Mouse (Mus musculus): ENCODE results near the gene Gm11634. TPM values are rescaled to one million over a fixed set of nuclear protein-coding genes. Genes with fewer than 3 reads are reported as not detected.
"Not testable (repeated sequence)": the region's sequence is repeated elsewhere in the genome, so short reads cannot be mapped to it uniquely, and the experiment has no call there.

Gm11634 gene
- not detected in 2 replicates for polyA plus RNA-seq (2015; fragmentation: Nextera tagmentation; extraction: Ambion mirVana)

DNA sequence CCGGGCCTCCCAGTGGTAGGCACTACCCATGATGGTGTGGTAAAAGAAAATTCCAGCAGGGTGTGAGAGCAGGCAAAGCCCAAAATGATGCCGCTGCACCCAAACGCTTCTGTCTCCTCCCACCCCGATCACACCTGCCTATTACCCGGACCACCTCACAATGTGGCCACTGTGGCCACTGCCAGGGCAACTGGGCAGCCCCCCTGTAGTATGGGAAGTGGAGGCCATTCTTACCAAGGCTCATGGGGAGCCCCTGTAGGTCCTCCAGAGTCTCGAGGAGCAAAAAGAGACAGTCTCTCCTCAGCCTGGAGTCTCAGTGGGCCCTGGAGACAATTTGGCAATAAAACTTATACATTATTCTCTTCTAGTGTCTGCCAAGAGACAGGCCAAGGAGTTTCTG is at the start of gene Gm11634:
Gm11634 (minus strand) TSS at position 101 of the 400 bp plus-strand sequence.
- H3K9me3 ChIP-seq, result no peaks in the 10 kb centered on the region
- no peaks in the 10 kb centered on the region for H3K4me1 ChIP-seq
- H3K4me2 ChIP-seq, result no peak within 1 kb of the TSS
- ATAC-seq (ENCODE audit: insufficient number of reproducible peaks, low FRiP score, low TSS enrichment, low read depth), result no peak
- H3K9ac ChIP-seq, result no peak within 1 kb of the TSS
- H3K4me3 ChIP-seq, result no peak within 1 kb of the TSS
- H3K27ac ChIP-seq, result no peak within 1 kb of the TSS
- H3K27me3 ChIP-seq, result no peaks in the 10 kb centered on the region
- H3K36me3 ChIP-seq, result no peaks in the 10 kb centered on the region
- WGBS, result 73% methylated on average over 6 of the region's 6 CpGs

GRCm38 (mm10) chr11:101647093-101647492 is 48.0 kb upstream of the Gm11634 start:
- 93% methylated on average over 10 of the region's 10 CpGs for WGBS
- ATAC-seq (ENCODE audit: insufficient number of reproducible peaks, low FRiP score, low TSS enrichment, low read depth); H3K4me3 ChIP-seq; H3K9ac ChIP-seq; H3K27me3 ChIP-seq; H3K36me3 ChIP-seq; H3K4me2 ChIP-seq; H3K4me1 ChIP-seq; H3K9me3 ChIP-seq; H3K27ac ChIP-seq: not testable (repeated sequence)

DNA sequence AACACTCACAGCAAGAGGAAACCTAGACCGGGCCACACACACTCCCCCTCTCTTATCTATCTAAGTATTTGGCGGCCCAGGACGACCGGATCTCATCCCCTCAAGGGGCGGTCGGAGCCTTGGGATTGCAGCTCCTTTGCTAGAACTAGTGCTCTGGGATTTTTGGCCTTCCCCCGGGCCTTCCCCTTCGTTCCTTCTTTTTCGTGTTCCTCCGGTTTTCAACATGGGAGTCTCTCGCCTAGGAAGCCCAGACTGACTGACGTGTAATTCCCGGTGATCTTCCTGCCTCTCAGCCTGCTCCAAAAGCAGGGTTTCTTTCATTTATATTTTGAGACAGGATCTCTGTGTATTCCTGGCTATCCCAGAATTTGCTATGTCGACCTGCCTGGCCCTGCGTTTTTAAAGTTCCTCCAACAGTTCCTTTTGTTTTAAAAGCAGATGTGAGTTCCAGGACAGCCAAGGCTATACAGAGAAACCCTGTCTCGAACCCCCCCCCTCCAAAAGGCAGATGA is 47.3 kb upstream of the Gm11634 start:
- not testable (repeated sequence) for H3K36me3 ChIP-seq; H3K4me1 ChIP-seq; H3K9me3 ChIP-seq; H3K27me3 ChIP-seq; ATAC-seq (ENCODE audit: insufficient number of reproducible peaks, low FRiP score, low TSS enrichment, low read depth)
- peak overlapping the region; percentile 93 for H3K27ac ChIP-seq
- WGBS, result 10% methylated on average over 16 of the region's 16 CpGs
- peak overlapping the region; percentile 45 for H3K4me2 ChIP-seq
- H3K9ac ChIP-seq, result peak overlapping the region; percentile 28
- H3K4me3 ChIP-seq, result peak overlapping the region; percentile 39

- 0% methylated on average over 44 of the region's 56 CpGs for WGBS
- H3K9ac ChIP-seq, result peak overlapping the region; percentile 28
Observed at GRCm38 (mm10) chr11:101645411-101646282, 46.6 kb upstream of the Gm11634 start.

GRCm38 (mm10) chr11:101645043-101645410 is 46.0 kb upstream of the Gm11634 start:
- not testable (repeated sequence) for H3K9ac ChIP-seq; H3K4me2 ChIP-seq; H3K9me3 ChIP-seq; H3K4me3 ChIP-seq; H3K4me1 ChIP-seq; H3K27me3 ChIP-seq; H3K36me3 ChIP-seq; ATAC-seq (ENCODE audit: insufficient number of reproducible peaks, low FRiP score, low TSS enrichment, low read depth)
- 0% methylated on average over 4 of the region's 4 CpGs for WGBS
- H3K27ac ChIP-seq, result peak overlapping the region; percentile 54; the same call in 1 of the 2 replicates

More at GRCm38 (mm10) chr11:101645411-101646282, 46.6 kb upstream of the Gm11634 start:
- not testable (repeated sequence) for H3K9me3 ChIP-seq, H3K4me1 ChIP-seq, H3K27me3 ChIP-seq, H3K36me3 ChIP-seq
- peak overlapping the region; percentile 45 for H3K4me2 ChIP-seq
- peak overlapping the region; percentile 39 for H3K4me3 ChIP-seq
- peak overlapping the region; percentile 93 for H3K27ac ChIP-seq
- ATAC-seq (ENCODE audit: insufficient number of reproducible peaks, low FRiP score, low TSS enrichment, low read depth), result peak; percentile 84

DNA sequence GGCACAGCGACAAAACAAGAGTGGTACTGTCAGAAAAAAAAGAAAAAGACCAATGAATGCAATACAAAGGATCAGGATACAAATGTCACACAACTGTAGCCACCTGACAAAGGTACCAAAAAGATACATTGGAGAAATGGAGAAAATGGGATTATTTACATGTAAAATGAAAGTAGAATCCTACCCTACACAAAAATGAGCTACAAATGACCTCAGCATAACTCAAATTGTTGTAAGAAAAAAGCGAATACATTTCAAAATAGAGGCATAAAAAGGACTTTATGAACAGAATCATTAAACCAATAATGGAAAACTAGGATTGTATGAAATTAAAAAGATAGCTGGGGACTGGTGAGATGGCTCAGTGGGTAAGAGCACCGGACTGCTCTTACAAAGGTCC is 45.5 kb upstream of the Gm11634 start:
- ATAC-seq (ENCODE audit: insufficient number of reproducible peaks, low FRiP score, low TSS enrichment, low read depth), result no peak

DNA sequence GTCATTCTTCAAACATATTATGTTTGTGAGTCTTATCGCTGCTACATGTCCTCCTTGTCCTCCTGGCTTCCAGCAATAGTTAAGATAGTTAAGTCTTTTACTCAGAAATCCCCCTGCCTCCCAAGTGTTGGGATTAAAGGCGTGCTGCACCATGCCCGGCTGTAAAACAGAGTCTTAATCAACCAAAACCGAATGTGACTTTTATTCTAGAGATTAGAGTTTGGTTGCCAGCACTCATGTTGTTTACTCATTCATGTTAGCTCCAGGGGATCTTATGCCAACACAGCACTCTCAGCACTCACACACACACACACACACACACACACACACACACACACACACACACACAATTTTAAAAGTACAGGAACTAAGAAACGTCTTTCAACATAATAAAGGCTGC is 43.9 kb upstream of the Gm11634 start:
- no peaks in the 10 kb centered on the region for H3K36me3 ChIP-seq
- no peak overlapping the region for H3K9ac ChIP-seq
- no peak overlapping the region for H3K4me2 ChIP-seq
- H3K4me3 ChIP-seq, result no peak overlapping the region
- 44% methylated on average over 5 of the region's 5 CpGs for WGBS
- 0 out of 2 replicates have a peak, but pooled peaks cover 2% of the 10 kb centered on the region for H3K4me1 ChIP-seq
- no peak for ATAC-seq (ENCODE audit: insufficient number of reproducible peaks, low FRiP score, low TSS enrichment, low read depth)
- H3K9me3 ChIP-seq, result no peaks in the 10 kb centered on the region
- no peaks in the 10 kb centered on the region for H3K27me3 ChIP-seq
- H3K27ac ChIP-seq, result peak overlapping the region; percentile 74

More for the DNA sequence above, 45.5 kb upstream of the Gm11634 start:
- H3K36me3 ChIP-seq, result no peaks in the 10 kb centered on the region
- H3K4me3 ChIP-seq, result no peak overlapping the region
- H3K4me2 ChIP-seq, result no peak overlapping the region
- 55% methylated on average over 3 of the region's 3 CpGs for WGBS
- H3K9ac ChIP-seq, result no peak overlapping the region
- H3K4me1 ChIP-seq, result 0 out of 2 replicates have a peak, but pooled peaks cover 2% of the 10 kb centered on the region
- peak overlapping the region; percentile 54; the same call in 1 of the 2 replicates for H3K27ac ChIP-seq
- H3K27me3 ChIP-seq, result no peaks in the 10 kb centered on the region
- H3K9me3 ChIP-seq, result no peaks in the 10 kb centered on the region

- H3K27me3 ChIP-seq, H3K4me3 ChIP-seq, H3K36me3 ChIP-seq, H3K9ac ChIP-seq, H3K9me3 ChIP-seq, H3K4me1 ChIP-seq: not testable (repeated sequence)
- H3K4me2 ChIP-seq, result peak overlapping the region; percentile 45; the same call in 1 of the 2 replicates
- peak; percentile 85 for ATAC-seq (ENCODE audit: insufficient number of reproducible peaks, low FRiP score, low TSS enrichment, low read depth)
- peak overlapping the region; percentile 85 for H3K27ac ChIP-seq
- WGBS, result 6% methylated on average over 14 of the region's 26 CpGs
Observed at GRCm38 (mm10) chr11:101641710-101642642, 42.9 kb upstream of the Gm11634 start.

GRCm38 (mm10) chr11:101640857-101641709 is 42.0 kb upstream of the Gm11634 start:
- H3K9me3 ChIP-seq, H3K4me1 ChIP-seq, H3K9ac ChIP-seq, H3K36me3 ChIP-seq, H3K27me3 ChIP-seq: not testable (repeated sequence)
- peak overlapping the region; percentile 41 for H3K4me3 ChIP-seq
- H3K27ac ChIP-seq, result peak overlapping the region; percentile 85
- 4% methylated on average over 53 of the region's 53 CpGs for WGBS
- H3K4me2 ChIP-seq, result peak overlapping the region; percentile 45
- peak; percentile 66 for ATAC-seq (ENCODE audit: insufficient number of reproducible peaks, low FRiP score, low TSS enrichment, low read depth)

GRCm38 (mm10) chr11:101639761-101640160 is 40.7 kb upstream of the Gm11634 start:
- 90% methylated on average over 4 of the region's 4 CpGs for WGBS
- Histone ChIP-seq H3K27me3 (no peaks in the 10 kb centered on the region), H3K4me3 (no peak overlapping the region), H3K36me3 (peaks cover 12% of the 10 kb centered on the region), H3K9me3 (no peaks in the 10 kb centered on the region), H3K4me2 (no peak overlapping the region), H3K4me1 (0 out of 2 replicates have a peak, but pooled peaks cover 2% of the 10 kb centered on the region), H3K9ac (no peak overlapping the region), H3K27ac (no peak overlapping the region)
- no peak for ATAC-seq (ENCODE audit: insufficient number of reproducible peaks, low FRiP score, low TSS enrichment, low read depth)

GRCm38 (mm10) chr11:101635660-101636059 is 36.6 kb upstream of the Gm11634 start:
- Histone ChIP-seq H3K27me3 (no peaks in the 10 kb centered on the region), H3K9ac (no peak overlapping the region), H3K4me2 (no peak overlapping the region), H3K36me3 (peaks cover 26% of the 10 kb centered on the region), H3K4me1 (no peaks in the 10 kb centered on the region), H3K27ac (no peak overlapping the region), H3K4me3 (no peak overlapping the region), H3K9me3 (no peaks in the 10 kb centered on the region)
- WGBS, result 76% methylated on average over 10 of the region's 10 CpGs
- ATAC-seq (ENCODE audit: insufficient number of reproducible peaks, low FRiP score, low TSS enrichment, low read depth), result no peak
